Comparison of ENCODE assay signal across 33 mouse cellular contexts in genomic region chr9:114452418-114452817, GRCm38 (mm10). TPM values are rescaled to one million over a fixed set of nuclear protein-coding genes. Genes with fewer than 3 reads are reported as not detected.
DNase-seq lines count a peak whose midpoint lies in the region; ATAC-seq and TF ChIP-seq lines count a peak whose summit lies in the region.
"Had no signal": no experiment of that assay in that cellular context is flagged by ENCODE, and none has a peak within 500 bp of the region (broad histone marks: within the 10 kb centered on the region; RNA-seq: fewer than 3 reads in every experiment).

No protein-coding gene starts in this region.

- 12% methylated on average over 6 of the region's 6 CpGs for WGBS in thymus, adult 2 months
- 87% methylated on average over 6 of the region's 6 CpGs for WGBS in midbrain, embryonic 11.5 days

- H3K36me3 ChIP-seq in thymus, adult 2 months (ENCODE audit: control insufficient read depth, insufficient read depth, low read length), result peaks cover 11% of the 10 kb centered on the region; the same call in 1 of the 2 replicates
- no peaks in the 10 kb centered on the region for H3K36me3 ChIP-seq in midbrain, embryonic 11.5 days (ENCODE audit: control insufficient read depth, insufficient read depth, low read length)
- H3K36me3 ChIP-seq: forebrain, embryonic 15.5 days; midbrain, embryonic 15.5 days had no signal

- peaks cover 45% of the 10 kb centered on the region for H3K4me1 ChIP-seq in thymus, adult 2 months (replicated peaks; ENCODE audit: control insufficient read depth, insufficient read depth, low read length)
- no peaks in the 10 kb centered on the region for H3K4me1 ChIP-seq in midbrain, embryonic 11.5 days (ENCODE audit: control insufficient read depth, insufficient read depth, low read length)
- H3K4me1 ChIP-seq: embryonic facial prominence, embryonic 13.5 days; forebrain, embryonic 15.5 days; heart, embryonic 13.5 days; limb, embryonic 13.5 days; midbrain, embryonic 15.5 days had no signal

- peak overlapping the region; percentile 87 for H3K27ac ChIP-seq in thymus, adult 2 months (ENCODE audit: control insufficient read depth, insufficient read depth, low read length)
- H3K27ac ChIP-seq in midbrain, embryonic 11.5 days (ENCODE audit: low read depth, low read length), result no peak overlapping the region
- H3K27ac ChIP-seq: embryonic facial prominence, embryonic 13.5 days; forebrain, embryonic 10.5 days; forebrain, embryonic 15.5 days; heart, embryonic 13.5 days; hindbrain, embryonic 10.5 days; limb, embryonic 13.5 days; liver, embryonic 12.5 days; macrophage; midbrain, embryonic 15.5 days; stomach, postnatal 0 days had no signal

- no peak for ATAC-seq in midbrain, embryonic 11.5 days (ENCODE audit: low FRiP score)
- ATAC-seq: forebrain, embryonic 15.5 days; hindbrain, embryonic 16.5 days; intestine, postnatal 0 days; liver, embryonic 12.5 days; liver, postnatal 0 days; midbrain, embryonic 15.5 days; Patski had no signal

- H3K27me3 ChIP-seq in thymus, adult 2 months (ENCODE audit: control insufficient read depth, insufficient read depth, low read length), result no peaks in the 10 kb centered on the region
- H3K27me3 ChIP-seq in midbrain, embryonic 11.5 days (ENCODE audit: control insufficient read depth, insufficient read depth, low read length), result no peaks in the 10 kb centered on the region
- H3K27me3 ChIP-seq: embryonic facial prominence, embryonic 13.5 days; forebrain, embryonic 15.5 days; heart, embryonic 13.5 days; limb, embryonic 13.5 days; liver, embryonic 12.5 days; midbrain, embryonic 15.5 days; Patski had no signal

- H3K9ac ChIP-seq in midbrain, embryonic 11.5 days (ENCODE audit: low read length), result no peak overlapping the region
- H3K9ac ChIP-seq: embryonic facial prominence, embryonic 13.5 days; forebrain, embryonic 15.5 days; heart, embryonic 13.5 days; limb, embryonic 13.5 days; liver, embryonic 12.5 days; liver, postnatal 0 days; midbrain, embryonic 15.5 days had no signal

- no peak for TF ChIP-seq CTCF in thymus, adult 2 months (IDR thresholded peaks at IDR 0.05; ENCODE audit: borderline replicate concordance, control insufficient read depth, extremely low read depth, insufficient read depth, low read length, poor library complexity)

- no peak overlapping the region for H3K4me2 ChIP-seq in midbrain, embryonic 11.5 days
- H3K4me2 ChIP-seq: embryonic facial prominence, embryonic 13.5 days; forebrain, embryonic 15.5 days; heart, embryonic 13.5 days; limb, embryonic 13.5 days; liver, embryonic 12.5 days; midbrain, embryonic 15.5 days had no signal

- no peak overlapping the region for H3K4me3 ChIP-seq in thymus, adult 2 months (ENCODE audit: control insufficient read depth, insufficient read depth, low read length)
- H3K4me3 ChIP-seq in midbrain, embryonic 11.5 days (ENCODE audit: low read depth, low read length), result no peak overlapping the region
- H3K4me3 ChIP-seq: embryonic facial prominence, embryonic 13.5 days; forebrain, embryonic 10.5 days; forebrain, embryonic 15.5 days; heart, embryonic 13.5 days; hindbrain, embryonic 10.5 days; limb, embryonic 13.5 days; liver, embryonic 12.5 days; midbrain, embryonic 15.5 days had no signal

- peak; percentile 77 for DNase-seq in CD4-positive helper T cell, adult 2 months (ENCODE audit: low read depth, low spot score)
- peak; percentile 21 for DNase-seq in T-cell, adult 2 months (ENCODE audit: low spot score)
- DNase-seq in thymus, adult 2 months, result peak; percentile 51
- peak; percentile 48 to 68 for DNase-seq in thymus, postnatal 36 days
- DNase-seq in lung, postnatal 4 days, result no peak
- DNase-seq in layer of hippocampus, adult 9-10 months (ENCODE audit: low spot score), result no peak
- DNase-seq in midbrain, embryonic 11.5 days (ENCODE audit: low spot score, missing footprints), result no peak
- DNase-seq: adrenal gland, postnatal 25 days; cerebellum, adult 18-20 months; cerebellum, postnatal 10 days; gastrocnemius, postnatal 25 days; heart, adult 11 months; heart, postnatal 14 days; kidney, adult 9 months; kidney, postnatal 10 days; layer of hippocampus, adult 9-11 months; liver, postnatal 0 days; spleen, adult 18-20 months had no signal

- TF ChIP-seq POLR2A in thymus, adult 2 months (IDR thresholded peaks at IDR 0.05; ENCODE audit: control insufficient read depth, extremely low read depth, insufficient read depth, low read length, poor library complexity), result no peak

- H3K9me3 ChIP-seq in midbrain, embryonic 11.5 days (ENCODE audit: control insufficient read depth, low read length), result no peaks in the 10 kb centered on the region
- H3K9me3 ChIP-seq: embryonic facial prominence, embryonic 13.5 days; forebrain, embryonic 10.5 days; forebrain, embryonic 15.5 days; heart, embryonic 13.5 days; hindbrain, embryonic 10.5 days; limb, embryonic 13.5 days; liver, embryonic 12.5 days; midbrain, embryonic 15.5 days had no signal

RNA-seq across cellular contexts. Expression of gene Tmppe, which starts 51.5 kb away (rescaled TPM):
- 23.8 and 25.4 TPM in 2 replicates for polyA plus RNA-seq in thymus, adult 2 months (2012; rRNA removed)
- 3.1 and 3.8 TPM in 2 replicates for polyA plus RNA-seq in midbrain, embryonic 11.5 days (2014; fragmentation: Nextera tagmentation; extraction: Ambion mirVana)

RNA-seq across cellular contexts. Expression of gene Glb1, which starts 51.5 kb away (rescaled TPM):
- polyA plus RNA-seq in thymus, adult 2 months (2012; rRNA removed), result 55.3 and 59.5 TPM in 2 replicates
- 20.9 and 25.6 TPM in 2 replicates for polyA plus RNA-seq in midbrain, embryonic 11.5 days (2014; fragmentation: Nextera tagmentation; extraction: Ambion mirVana)

RNA-seq across cellular contexts. Expression of gene Ccr4, which starts 52.3 kb away (rescaled TPM):
- polyA plus RNA-seq in thymus, adult 2 months (2012; rRNA removed), result 88.6 and 94.5 TPM in 2 replicates
- not detected in 2 replicates for polyA plus RNA-seq in midbrain, embryonic 11.5 days (2014; fragmentation: Nextera tagmentation; extraction: Ambion mirVana)
- polyA plus RNA-seq: forebrain, embryonic 10.5 days; forebrain, embryonic 15.5 days; frontal cortex, adult 2 months; heart, embryonic 13.5 days; hindbrain, embryonic 10.5 days; hindbrain, embryonic 16.5 days; limb, embryonic 13.5 days; liver, embryonic 12.5 days; liver, postnatal 0 days; macrophage; midbrain, embryonic 15.5 days; neural tube, embryonic 11.5 days; Patski; stomach, postnatal 0 days had no signal

Comparison
In these comparisons a context has a peak if more than half of its experiments do, and no peak if none do; other contexts are left out.
1. DNase-seq: peak in CD4-positive helper T cell, adult 2 months (single experiment), T-cell, adult 2 months (single experiment), thymus, adult 2 months (single experiment) and thymus, postnatal 36 days (2 of 2); none in lung, postnatal 4 days (0 of 2), layer of hippocampus, adult 9-10 months (single experiment) and midbrain, embryonic 11.5 days (single experiment).
2. RNA of gene Ccr4, which starts 52.3 kb away (polyA plus RNA-seq): 88.6 to 94.5 TPM in thymus, adult 2 months; not detected in midbrain, embryonic 11.5 days; every median in the first group is over 10 times any median in the second.